Mouse (Mus musculus) layer of hippocampus, adult 9-10 months (tissue): ENCODE results near the gene Ifitm1.
"Not testable (repeated sequence)": the region's sequence is repeated elsewhere in the genome, so short reads cannot be mapped to it uniquely, and the experiment has no call there.

Source experiments
- DNase-seq: peaks from one replicate; pipeline ENCODE4 v3.0.0; 2022; ENCODE audit warnings: low spot score

The Ifitm1 gene

DNA sequence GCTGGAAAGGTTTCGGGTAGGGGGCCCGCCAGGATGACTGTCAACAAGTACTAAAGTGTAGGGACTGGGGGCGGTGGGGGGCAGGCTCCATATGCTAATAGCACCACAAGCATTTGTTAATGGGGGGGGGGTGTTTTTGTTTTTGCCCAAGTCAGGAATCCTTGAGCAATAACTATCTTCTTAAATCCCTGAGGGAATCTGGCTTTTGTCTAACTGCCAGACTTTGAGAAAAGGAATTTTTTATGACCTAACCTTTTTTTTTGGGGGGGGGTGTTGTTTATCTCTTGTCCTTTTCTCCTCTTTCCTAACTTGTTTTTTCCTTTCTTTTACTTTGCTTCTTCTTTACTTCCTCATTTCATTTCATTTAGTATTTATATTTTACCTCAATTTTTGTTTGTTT lies 8.4 kb downstream of the Ifitm1 start:
- DNase-seq = no peak

DNA sequence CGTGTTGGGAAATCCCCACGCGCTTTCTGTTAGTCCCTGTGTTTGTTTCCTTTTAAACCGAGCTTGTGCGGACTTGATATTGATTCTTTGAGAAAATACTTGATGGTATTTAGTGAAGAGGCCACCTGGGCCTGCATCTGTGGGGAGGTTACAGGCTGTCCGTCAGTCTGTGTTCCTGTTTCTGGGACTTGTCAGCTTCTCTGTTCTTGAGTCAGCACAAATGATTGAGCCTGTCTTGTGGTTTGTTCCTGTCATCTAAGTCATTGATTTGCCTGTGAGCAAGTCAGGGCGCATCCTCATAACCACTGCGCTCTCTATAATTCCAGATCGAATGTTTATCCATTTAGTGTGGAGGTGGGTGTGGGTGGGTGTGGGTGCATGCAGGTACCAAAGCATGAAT lies 9.7 kb downstream of the Ifitm1 start:
- DNase-seq = not testable (repeated sequence)

DNA sequence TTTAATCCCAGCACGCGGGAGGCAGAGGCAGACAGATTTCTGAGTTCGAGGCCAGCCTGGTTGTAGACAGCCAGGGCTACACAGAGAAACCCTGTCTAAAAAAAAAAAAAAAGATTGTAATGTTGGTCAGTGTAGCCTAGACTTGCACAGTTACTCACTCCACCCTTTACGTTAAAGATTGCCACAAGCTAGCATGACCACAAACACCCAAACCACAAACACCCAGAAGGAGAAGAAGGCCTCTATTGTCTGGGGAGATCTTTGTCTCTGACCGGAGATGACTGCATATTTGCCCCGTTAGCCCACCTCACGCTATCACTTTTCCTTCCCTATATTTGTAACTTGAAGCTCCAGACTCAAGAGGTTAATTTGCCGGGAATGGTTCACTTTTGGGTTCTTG lies 14.7 kb downstream of the Ifitm1 start:
- DNase-seq = no peak

DNA sequence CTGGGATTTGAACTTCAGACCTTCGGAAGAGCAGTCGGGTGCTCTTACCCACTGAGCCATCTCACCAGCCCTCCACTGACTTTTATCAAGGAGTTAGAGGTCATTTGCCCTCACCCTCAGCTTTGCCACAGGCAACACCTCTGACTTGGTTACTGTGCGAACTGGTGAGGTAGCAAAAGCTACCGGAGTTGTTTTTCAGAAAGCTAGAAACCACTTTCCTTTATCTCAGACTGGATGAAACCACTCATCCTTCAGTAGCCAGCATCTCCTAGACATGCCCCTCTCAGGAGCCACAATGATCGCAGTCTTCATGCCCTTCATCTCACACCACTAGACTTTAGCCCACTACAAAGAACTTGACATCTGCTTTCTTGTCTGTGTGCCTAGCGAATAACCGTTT lies 15.9 kb downstream of the Ifitm1 start:
- DNase-seq = no peak

DNA sequence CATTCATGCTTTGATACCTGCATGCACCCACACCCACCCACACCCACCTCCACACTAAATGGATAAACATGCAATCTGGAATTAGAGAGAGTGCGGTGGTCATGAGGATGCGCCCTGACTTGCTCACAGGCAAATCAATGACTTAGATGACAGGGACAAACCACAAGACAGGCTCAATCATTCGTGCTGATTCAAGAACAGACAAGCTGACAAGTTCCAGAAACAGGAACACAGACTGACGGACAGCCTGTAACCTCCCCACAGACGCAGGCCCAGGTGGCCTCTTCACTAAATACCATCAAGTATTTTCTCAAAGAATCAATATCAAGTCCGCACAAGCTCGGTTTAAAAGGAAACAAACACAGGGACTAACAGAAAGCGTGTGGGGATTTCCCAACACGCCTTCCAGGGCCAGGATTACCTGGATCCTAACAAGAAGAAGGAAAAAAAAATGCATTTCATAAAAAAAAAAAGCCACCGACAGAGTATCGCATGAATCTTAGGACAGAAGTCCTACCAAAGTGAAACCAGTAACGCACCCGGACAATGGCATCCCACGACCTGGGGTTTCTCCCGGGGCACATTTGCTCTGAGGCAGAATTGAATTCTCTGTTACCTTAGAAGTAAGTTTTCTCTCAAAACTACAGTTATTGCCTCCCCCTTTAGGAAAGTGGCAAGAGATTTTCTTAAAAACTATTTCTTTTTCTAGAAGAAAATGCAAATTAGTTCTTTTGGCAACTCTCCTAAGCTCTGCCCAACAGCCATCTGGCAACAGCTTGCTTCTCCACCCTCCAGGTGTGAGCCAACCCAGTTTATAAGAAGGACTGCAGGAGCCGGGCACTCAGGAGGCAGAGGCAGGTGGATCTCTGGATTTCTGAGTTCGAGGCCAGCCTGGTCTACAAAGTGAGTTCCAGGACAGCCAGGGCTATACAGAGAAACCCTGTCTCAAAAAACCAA lies 20.4 kb downstream of the Ifitm1 start:
- no peak for DNase-seq

DNA sequence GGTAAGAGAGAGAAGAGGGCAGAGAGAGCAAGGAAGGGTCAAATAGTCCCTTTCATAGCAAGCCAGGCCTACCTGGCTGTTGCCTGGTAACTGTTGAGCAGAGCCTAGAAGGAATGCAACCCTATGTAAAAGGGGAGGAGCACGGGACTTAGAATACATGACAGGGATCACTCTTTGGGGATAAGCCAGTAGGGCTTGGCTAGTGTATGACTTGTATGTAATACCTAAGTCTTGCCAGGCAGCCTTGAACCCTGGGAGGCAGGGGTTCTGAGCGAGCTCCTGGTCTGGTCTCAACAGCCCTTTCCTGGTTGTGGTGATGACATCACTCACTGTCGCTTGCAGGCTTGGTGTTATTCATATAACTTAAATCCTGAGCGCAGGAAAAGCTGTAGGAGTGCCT lies 22.0 kb downstream of the Ifitm1 start:
- DNase-seq = no peak

DNA sequence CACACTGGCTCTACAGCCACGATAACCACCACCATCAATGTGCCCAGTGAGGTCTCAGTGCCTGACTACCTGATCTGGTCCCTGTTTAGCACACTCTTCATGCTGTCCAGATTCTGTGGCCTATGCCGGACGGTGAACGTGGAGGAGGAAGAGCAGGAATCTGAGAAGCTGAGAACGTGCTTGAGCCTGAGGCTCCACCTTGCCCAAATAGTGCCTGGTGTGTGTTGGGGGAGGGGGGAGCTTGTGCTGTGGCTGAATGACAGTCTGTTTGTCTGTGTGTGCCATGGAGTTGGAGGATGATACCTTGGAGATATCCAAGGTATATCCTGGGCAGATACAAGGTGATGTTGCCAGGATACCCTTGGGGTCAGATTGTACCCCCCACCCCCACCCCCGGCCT lies 23.2 kb downstream of the Ifitm1 start:
- DNase-seq = no peak

DNA sequence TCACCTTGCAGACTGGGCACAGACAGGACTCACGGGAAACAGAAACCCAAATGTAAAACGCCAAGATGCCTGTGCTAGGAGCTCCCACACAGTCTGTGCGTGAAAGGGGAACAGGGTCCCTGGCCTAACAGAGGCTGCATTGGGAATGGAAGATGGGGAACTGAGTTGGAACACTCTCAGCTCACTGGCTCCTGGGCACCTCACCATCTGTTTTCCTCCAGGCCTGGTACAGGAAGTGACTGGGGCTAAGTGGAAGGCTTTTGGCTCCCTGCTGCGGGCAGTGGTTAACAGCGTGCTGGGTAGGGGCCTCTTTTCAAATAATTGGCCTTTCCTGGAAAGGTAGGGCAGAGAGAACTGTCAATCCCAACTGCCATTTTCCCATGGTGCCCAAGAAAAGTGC lies 23.6 kb downstream of the Ifitm1 start:
- DNase-seq = no peak

DNA sequence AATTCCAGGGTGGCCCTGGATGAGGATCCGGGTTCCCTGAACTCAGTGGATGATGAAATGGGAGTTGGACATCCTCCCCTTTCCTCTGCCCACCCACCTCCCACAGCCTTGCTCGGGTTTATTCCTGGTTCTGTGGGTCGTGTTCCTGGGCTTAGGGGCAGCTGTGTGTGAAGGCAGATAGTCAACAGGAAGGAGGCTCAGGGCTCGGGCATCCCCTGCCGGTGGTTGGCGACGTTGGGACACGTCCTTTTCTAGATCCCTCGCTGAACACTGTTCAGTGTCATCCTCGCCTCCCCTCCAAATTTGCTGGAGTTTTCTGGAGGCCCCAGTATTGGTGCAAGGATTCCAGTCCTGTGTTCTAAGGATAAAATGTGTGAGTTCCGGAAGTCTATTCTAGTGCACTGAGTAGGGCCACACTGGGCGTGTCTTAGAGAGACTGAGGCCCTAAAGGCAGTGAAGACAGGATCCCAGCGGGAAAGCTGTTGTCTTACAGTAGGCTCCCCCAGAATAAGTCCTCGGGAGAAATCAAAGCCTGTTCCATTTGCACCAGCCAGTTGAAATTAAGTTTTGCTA lies 24.2 kb downstream of the Ifitm1 start:
- no peak for DNase-seq

DNA sequence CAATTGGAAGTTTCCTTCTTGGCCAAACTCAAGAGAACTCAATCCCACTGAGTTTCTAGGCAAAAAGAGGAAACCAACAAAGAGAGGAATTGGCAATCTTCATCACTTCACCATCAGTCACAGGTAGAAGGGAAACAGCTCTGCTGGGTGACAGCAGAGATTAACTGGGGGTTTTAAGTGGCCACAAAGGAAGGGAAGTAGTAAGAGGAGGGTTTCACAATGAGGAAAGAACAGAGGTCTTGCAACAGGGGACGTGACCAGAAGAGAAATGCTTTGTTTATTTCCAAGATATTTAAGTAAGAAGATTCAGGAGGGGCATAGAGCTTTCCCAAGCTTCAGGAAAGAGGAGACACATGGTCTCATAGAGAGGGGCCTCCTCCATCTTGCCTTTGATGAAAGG lies 30.8 kb downstream of the Ifitm1 start:
- DNase-seq = no peak

DNA sequence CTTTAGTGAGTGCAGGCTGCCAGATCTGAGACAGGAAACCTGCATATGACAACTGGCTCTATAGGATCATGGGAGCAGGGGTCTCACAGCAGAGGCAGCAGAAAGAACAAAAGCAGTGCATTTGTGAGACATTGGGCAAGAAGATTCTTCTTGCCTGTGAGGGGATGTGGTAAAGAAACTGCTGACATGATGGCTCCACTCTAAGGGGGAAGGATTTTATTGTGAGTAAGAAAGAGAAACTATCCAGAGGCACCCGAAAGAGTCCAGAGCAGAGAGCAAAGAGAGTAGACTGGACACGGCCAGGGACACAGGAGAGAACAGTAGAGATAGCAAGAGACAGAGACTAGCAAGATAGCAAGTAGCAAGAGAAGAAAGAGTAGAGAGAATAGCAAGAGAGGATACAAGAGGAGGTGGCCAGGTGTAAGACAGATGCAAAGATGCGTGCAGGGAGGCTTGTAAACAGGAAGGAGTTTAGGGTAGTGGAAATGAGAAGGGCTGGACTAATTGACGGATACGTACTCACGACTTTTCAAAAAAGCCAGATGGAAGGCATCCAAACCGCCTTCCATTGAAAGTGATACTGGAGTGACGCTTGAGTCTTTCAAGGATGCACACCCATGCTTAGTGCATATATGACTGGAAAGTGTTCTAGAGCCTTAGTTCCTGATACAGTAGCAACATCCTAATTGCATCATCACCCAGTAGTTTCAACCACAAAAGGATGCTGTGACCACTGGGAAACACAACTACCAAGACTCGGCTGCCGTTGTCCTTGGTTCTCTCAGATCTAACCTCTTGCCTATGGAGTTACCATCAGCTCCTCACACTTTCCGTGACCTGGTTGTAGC lies 32.1 kb downstream of the Ifitm1 start:
- DNase-seq = no peak

DNA sequence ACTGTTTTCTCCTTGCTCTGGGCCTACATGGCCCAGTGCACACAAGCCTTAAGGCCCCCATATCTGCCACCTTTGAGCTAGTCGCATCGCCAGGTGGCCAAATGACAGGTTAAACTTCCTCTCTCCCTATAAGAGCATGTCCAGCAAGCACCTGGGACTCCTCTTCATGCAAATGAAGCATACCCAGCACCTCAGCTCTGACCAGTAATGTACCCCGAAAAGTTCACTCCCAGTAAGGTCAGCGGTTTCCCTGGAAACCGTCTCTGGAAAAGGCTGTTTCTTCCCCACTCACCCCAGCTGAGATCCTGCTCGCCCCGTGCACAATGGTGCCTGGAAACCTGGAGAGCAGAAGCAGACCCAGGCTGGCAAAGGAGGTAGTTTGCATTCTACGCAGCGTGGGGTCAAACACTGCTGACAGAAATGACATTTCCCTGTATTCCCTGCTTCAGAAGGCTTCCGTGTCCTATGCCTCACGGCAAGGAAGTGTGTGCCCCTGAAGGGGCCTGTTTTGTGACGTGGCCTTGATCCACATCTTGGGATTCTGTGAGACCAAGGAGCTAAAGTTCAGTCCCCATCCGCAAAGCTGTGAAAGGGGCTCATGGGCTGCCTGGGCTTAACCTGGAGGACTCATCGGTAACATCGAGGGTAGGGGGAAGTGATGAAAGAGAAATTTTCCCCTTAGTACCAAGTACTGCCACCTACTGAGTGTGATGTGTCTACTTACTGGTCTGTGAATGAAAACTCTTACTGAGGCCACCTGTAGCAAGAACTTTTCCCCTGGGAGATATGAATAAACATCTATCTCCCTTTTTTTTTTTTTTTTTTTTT lies 34.1 kb downstream of the Ifitm1 start:
- DNase-seq = no peak

DNA sequence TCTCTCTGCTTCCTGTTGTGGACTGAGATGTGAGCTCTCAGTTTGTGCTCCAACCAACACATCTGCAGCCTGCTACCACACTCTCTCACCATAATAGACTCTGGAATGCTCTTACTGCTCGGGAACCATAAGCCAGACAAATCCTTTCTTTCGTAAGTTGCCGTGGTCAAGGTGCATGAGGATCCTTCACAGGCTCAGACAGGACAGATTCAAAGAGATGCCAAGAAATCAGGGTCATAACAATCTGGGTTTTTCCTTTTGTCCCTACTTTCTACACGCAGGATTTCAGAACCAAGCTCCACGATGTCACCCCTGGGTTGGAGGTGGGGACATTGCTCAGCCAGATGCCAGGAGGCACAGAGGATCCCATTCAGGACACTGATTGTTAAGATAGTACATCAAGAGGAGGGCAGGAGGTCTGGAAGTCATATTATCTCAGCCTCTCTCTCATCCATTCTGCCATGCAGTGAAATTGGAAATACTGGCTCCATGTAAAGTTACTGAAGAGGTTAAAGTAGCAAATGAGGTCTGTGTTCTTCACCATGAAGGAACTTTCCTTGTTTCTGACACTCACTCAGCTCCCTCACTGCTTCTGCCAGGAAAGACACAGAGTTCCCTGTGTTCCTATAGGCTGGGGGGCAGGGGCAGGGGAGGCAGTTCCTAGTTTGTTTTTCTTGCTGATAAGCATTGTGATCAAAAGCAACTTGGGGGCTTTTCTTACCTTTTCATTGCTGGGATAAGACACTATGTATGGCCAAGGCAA lies 36.4 kb downstream of the Ifitm1 start:
- DNase-seq = no peak

DNA sequence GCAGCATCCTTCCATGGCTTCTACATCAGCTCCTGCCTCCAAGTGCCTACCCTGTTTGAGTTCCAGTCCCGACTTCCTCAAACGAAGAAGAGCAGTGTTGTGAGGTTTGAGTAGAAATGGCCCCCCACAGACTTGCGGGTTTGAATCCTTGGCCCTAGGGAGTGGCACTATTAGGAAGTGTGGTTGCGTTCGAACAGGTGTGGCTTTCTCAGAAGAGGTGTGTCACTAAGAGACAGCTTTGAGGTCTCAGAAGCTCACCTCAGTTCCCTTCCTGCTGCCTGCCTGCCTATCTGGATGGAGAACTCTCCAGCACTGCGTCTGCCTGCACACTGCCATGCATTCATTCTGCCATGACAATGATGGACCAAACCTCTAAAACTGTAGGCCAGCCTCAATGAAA lies 39.4 kb downstream of the Ifitm1 start:
- DNase-seq = no peak

DNA sequence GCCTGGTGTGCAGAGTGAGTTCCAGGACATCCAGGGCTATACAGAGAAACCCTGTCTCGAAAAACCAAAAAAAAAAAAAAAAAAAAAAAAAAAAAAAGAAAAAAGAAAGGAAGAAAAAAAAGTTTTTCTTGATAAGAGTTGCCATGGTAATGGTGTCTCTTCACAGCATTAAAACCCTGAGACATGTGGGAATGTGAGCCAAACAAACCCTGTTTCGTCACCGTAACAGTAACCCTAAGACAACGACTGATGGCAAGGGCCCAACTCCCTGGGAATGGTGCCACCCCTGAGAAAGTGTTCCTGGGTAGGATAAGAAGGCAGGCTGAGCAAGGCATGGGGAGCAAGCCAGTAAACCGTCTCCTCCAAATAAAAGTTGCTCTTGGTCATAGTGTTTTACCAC lies 39.9 kb downstream of the Ifitm1 start:
- no peak for DNase-seq

DNA sequence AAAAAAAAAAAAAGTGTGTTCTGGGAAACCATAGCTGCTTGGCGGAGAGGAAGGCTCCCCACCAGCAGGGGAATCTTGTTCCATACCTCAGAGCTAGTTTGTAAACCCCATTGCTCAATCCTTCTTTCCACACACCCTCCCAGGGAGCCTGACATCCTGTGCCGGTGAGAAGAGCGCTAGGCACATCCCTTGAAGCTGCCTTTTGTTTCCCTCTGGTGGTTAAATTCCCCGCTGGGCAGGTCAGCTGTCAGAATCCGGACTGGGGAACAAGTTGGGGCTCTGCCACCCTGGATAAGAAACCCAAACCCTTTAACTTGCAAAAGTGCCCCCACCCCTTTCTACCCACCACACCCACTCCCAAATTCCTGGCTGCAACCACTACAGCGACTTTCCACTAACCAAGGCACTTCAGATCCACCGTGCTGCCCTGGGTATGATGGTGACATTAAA lies 41.3 kb downstream of the Ifitm1 start:
- no peak for DNase-seq

DNA sequence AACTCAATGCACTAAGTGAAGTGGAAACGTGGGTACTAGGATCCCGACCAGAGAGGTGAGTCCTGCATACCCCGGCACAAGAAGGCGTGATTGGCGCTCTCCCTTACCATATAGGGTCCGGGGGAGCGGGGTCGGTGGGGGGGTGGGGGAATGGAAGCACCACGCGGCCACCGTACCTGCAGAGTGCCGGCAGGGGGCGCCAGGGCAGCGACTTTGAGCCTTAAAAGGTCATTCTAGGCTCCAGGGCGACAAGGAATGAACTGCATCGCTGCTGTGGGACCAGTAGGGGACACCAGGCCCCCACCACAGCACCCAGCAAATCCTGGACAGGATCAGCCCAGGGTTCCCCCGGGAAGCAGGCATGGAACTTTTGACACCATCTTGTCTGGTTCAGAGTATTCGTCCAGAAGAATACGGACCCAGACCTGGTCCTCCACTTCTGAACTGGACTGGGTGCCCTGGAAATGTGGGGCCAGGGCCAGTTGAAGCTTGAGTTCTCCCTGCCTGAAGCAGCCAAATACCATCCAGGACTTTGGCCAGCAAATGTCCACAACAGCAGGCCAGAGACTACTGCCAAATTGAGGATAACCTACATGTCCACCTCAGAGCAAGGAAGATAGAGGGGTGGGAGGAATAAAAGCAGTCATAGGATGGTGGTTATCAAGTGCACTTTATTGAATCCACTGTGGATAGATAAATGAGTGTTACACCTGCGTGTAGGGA lies 42.1 kb downstream of the Ifitm1 start:
- DNase-seq = no peak

DNA sequence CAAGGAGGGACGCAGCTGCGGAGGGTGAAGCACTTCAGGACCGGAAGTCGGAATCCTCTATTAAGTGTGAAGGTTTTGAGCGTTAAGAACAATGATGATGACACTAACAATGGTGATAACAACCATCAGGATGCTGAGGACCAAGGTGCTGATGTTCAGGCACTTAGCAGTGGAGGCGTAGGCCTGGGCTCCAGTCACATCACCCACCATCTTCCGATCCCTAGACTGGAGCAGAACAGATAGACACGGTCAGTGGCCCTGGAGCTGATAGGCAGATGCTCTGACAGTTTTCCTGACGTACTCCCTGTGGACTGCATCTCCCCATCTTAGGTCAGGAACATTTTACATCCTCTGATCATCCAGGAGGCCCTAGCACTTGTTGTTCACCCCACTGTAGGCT lies 42.6 kb downstream of the Ifitm1 start:
- DNase-seq = no peak

DNA sequence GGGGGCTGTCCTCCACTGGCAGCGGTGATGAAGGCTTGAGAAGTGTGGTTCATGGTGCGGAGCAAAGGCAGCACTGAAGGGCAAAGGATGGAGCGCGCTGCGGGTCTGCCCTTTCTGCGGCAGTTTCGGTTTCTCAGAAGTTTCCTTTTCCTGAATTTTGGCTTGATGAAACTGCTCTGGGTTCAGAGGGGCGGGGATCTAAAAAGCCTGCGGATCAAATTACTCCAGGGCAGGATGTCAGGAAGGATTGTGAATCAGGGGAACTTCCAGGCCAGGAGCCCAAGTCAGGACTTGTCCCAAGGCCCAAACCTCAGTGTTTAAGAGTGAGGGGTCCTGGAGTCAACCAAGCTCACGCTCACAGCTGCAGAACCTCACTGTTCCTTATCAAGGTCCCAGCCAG lies 43.6 kb downstream of the Ifitm1 start, which contains the start of gene Ifitm3:
TSS of gene Ifitm3 (minus strand) at position 178 of the 400 bp plus-strand sequence.
- no peak for DNase-seq

DNA sequence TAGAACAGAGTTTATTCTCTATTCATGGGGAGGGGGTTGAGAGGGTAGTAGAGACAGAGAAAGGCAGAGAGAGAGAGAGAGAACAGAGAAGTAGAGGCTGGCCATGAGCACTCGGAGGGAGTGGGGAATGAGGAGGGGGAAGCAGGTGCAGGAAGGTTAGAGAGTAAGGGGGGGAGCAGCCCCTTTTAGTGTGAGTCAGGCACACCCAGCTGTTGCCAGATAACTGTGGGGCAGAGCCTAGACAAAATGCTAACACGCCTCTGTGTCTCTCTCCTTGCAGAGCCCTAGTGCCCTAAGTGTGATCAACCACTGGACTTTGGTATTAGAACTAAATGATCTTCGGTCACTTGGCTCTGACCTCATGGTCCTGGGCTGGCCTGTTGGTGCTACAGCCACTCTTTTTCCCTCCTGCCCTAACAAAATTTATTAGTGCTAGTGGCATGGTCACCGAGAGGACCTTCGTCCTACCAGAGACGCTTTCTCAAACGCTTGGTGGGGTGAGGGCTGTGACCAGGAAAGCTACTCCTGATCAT lies 44.3 kb downstream of the Ifitm1 start:
- DNase-seq = no peak
